Mouse (Mus musculus) right cerebral cortex, adult 18-20 months (tissue): ENCODE measurements around the gene Ergic2.

ENCODE experiments used
- DNase-seq: peaks from one replicate; pipeline ENCODE4 v3.0.0; 2022; ENCODE audit warnings: mixed read lengths

The Ergic2 gene

GRCm38 (mm10) chr6:148211897-148212680 is at the start of gene Ergic2:
Ergic2 (minus strand) TSS chr6:148212374.
- DNase-seq, result peak; percentile 99

DNA sequence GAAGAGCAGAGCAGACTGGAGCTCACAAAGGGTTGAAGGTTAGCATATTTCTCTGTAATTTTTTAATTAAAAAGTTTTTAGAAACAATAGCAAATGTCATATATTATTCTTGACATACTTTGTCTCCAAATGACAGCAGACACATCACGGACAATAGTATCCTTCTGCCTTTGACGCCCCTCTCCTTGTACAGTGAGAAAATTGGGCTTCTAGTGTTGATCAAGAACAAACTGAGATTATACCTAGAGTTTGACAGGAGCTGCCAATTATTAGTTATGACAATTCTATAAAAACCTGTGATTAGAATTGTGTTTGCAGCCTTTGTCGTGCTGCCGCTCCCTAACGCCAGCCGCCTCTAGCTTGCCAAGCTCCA is 48.5 kb upstream of the Ergic2 start:
- DNase-seq, result no peak

GRCm38 (mm10) chr6:148259979-148260728 is 48.0 kb upstream of the Ergic2 start:
- no peak for DNase-seq

DNA sequence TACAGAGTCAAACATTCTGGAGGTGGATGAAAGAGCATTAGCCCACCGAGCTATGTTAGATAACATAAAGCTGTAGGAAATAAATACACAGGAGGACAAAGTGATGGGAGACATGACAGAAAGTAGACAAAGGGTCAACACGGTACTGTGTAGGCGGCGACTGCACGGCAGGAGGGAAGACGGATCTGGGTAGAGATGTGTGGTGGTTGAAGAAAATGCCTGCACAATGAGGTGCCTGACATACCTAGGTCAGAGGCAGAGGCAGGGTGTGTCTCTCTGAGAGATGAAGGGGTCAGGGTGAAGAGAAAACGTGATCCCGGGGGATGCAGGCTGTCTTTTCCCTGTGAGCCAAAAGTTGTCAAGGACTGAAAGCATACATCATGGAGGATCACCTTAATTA is 46.9 kb upstream of the Ergic2 start:
- DNase-seq, result no peak

GRCm38 (mm10) chr6:148257805-148258204 is 45.6 kb upstream of the Ergic2 start:
- no peak for DNase-seq

DNA sequence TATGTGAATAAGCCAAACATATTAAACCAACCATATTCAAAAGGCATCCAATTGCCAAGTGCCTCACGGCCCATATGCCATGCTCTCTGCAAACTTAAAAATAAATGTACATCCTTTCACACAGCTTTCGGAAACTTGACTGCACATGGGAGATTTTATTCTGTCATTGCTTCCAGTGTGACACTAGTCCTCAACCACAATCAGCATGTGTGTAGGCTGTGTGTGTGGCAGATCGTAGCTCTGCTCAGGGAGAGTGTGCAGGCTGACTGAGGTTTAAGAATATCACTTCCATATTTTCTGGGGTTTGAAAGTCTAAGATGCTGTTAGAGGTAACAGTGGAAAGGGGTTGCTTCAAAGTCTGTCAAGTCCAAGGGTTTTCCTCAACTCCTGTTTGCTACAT is 43.9 kb upstream of the Ergic2 start:
- DNase-seq, result peak; percentile 28

- DNase-seq, result no peak
Measured at GRCm38 (mm10) chr6:148255395-148256053, 43.4 kb upstream of the Ergic2 start.

DNA sequence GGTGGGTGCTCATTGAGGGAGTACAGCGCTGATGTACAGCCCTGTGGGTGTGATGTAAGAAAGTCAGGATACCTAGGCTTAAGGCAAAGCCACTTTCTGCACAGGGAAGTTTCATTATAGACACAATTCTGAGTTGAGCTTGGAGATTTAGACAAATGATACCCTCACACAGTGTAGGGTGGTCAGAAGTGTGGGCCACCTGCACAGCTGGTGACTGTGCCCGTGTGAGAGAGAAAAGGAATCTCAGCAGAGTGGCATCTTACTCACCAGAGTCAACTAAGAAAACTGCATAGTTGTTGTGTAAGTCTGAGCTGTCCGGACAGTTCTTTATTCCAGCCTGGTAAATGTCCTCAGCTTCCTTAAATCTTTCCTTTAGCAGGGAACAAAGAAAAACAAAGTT is 37.0 kb upstream of the Ergic2 start:
- DNase-seq, result no peak

- peak; percentile 37 for DNase-seq
Measured at GRCm38 (mm10) chr6:148248625-148249024, 36.5 kb upstream of the Ergic2 start.

GRCm38 (mm10) chr6:148246544-148246943 is 34.4 kb upstream of the Ergic2 start:
- DNase-seq, result no peak

DNA sequence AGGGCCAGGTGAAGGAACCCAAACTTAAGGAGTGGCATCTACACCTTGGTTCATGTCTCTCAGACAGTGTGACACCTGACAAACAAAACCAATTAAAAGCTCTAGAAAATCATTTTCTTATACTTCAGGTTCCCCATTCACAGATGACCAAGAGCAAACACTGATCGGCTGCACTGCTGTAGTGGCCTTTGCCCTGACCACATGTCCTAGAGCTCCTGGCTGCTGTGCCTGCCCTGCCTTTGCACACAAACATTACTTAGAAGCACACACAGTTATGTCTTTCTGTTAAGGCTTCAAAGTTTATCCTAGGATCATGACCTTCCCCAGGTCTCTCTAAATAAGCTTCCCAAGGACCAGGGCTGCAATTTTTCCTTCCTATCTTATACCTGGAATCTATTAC is 32.7 kb upstream of the Ergic2 start:
- no peak for DNase-seq

DNA sequence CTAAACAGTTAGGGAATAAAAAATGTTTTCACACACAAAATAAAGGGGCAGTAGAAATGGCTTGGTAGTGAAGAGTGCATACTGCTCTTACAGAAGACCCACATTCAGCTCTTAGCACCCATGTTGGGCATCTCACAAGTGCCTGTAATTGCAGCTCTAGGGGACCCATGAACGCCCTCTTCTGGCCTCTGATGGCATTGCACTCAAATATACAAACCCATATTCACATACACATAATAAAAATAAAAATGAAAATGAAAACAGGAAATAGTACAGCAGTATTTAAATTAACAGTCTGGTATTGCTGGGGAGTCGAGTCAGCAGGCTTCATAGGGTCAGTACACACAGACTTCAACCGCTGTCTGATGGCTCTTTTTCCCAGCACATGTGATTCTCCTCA is 30.1 kb upstream of the Ergic2 start:
- DNase-seq, result no peak

DNA sequence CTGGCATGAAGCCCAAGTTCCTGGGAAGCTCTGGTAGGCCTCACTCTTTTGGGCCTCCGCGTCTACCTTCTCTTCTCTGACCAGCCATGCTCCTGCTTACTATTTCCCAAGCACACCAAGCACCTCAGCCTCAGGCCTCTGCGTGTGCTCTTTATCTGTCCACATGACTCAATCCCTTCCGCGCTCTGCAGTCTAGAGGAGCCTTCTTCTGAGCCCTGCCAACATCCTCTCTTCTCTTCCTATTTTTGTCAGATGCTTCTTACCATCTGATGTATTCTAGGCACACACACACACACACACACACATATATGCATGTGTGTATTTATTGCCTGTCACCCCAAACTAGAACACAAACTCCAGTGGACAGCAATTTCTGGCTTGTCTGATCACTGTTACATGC is 29.5 kb upstream of the Ergic2 start:
- DNase-seq, result no peak

GRCm38 (mm10) chr6:148239311-148239710 is 27.1 kb upstream of the Ergic2 start:
- DNase-seq, result no peak

- no peak for DNase-seq
Measured at GRCm38 (mm10) chr6:148237453-148237852, 25.3 kb upstream of the Ergic2 start.

DNA sequence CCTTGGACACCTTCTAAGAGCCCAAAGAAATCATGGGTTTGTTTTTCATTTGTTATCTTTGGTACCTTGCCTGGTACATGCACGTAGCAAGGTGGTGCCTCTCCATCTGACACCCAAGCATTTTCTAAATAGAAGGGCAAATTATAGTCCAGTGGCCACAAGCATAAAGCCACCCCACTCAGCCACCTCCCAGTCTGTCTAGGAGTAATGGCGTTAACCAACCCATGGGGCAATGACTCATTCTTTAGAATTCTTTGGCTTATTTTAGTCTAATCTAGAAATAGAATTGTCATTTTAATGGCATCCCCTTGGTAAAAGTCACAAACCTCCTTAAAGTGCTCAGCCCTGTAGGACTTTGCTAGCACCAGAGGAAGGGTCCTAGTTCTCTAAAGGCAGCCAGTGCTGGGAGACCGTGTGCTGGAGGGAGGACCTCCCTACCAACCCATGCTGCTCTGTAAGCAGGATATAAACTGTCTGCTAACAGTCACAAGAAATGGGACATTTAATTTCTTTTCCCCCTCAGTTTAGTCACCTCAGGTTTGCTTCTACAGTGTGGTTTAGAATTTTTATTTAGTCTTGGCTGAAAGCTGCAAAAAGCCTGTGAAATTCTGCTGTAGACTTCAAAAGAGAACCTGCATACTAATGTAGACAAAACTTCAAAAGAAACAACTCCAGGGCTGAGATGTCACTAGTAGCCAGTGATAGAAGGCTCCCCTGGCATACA is 22.1 kb upstream of the Ergic2 start:
- no peak for DNase-seq

DNA sequence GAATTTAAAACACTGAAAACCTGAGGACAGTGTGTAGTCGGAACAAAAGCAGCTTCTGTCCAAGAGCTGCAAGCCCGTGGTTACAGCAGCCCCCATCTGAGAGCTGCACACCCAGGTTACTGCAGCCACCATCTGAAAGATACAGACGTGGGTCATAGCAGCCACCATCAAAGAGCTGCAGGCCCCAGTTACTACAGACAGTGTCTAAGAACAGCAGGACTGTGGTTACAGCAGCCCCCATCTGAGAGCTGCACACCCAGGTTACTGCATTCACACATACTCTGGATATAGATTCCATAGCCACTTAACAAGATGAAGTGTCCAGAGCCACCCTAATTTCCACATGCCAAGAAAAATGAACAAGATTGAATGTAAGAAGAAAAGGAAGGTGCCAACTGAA is 15.4 kb upstream of the Ergic2 start:
- no peak for DNase-seq

DNA sequence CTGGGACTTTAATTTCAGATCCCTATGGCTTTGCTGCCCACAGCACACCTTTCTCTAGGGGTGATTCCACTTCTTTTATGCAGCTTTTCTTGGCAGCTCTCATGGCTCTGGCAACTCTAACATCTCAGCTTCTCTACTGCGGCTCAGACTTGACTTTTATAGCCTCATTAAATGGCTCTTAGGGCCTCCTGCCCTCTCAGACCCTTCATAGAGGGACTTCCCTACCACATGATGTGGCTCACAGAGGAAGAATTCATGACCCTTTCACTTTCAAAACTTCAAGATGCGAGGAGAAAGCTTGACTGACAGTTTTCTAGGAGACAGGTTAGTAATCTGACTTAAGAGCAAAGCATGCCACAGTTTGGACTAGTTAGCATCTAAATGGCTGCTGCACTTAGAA is 10.5 kb upstream of the Ergic2 start:
- no peak for DNase-seq

- DNase-seq, result no peak
Measured at GRCm38 (mm10) chr6:148218235-148219076, 6.3 kb upstream of the Ergic2 start.

DNA sequence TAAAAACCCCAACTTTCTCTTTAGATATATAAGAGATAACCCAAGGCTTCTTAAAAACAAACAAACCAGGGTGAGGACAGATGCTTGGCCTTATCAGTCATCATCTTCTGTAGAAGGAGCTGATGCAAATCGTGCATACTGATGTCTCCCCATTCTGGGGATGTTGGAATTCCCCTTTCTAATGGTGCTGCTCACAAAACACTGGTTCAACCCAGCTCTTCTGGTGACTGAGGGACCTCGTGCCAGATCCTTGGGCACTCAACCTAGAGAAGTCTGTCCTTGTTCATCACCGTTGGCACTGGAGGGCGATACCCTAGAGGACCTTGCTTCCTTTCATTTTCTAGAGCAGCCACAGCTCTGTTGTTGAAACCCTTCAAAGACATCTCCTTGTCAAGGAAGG is 4.6 kb upstream of the Ergic2 start:
- DNase-seq, result no peak

- DNase-seq, result peak; percentile 56
Measured at GRCm38 (mm10) chr6:148214765-148215164, 2.6 kb upstream of the Ergic2 start.

GRCm38 (mm10) chr6:148211391-148211876 is 740 bp downstream of the Ergic2 start:
- no peak for DNase-seq
